In the genomic region with DNA sequence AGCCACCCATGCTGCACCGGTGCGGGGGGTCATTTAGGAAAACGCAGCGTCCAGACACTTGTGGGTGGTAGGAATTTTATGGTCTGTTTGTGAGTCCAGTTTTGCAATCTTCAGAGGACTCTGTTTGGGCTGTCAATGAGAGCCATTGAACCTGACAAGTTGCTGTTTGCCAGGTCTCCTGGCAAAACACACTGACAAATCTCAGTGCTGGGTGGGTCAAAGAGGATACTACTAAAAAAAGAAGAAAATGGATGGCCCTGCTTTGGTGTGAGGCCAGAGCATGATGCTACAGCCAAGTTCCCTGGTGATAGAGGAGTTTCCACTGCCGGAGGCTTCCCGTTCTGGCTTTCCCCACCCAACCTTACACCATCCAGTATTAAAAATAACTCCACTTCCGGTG, we compare ENCODE assay signal across 22 mouse cellular contexts. TPM values are rescaled to one million over a fixed set of nuclear protein-coding genes. Genes with fewer than 3 reads are reported as not detected.
DNase-seq lines count a peak whose midpoint lies in the region; ATAC-seq lines count a peak whose summit lies in the region.
"Had no signal": no experiment of that assay in that cellular context is flagged by ENCODE, and none has a peak within 500 bp of the region (broad histone marks: within the 10 kb centered on the region; RNA-seq: fewer than 3 reads in every experiment).

No protein-coding gene starts in this region.

- H3K9ac ChIP-seq in lung, embryonic 15.5 days = no peak overlapping the region
- no peak overlapping the region for H3K9ac ChIP-seq in midbrain, embryonic 15.5 days
- H3K9ac ChIP-seq: embryonic facial prominence, embryonic 15.5 days; forebrain, embryonic 12.5 days had no signal

- peak; percentile 32 to 58 for DNase-seq in heart, adult 18-20 months
- no peak for DNase-seq in heart, embryonic 10.5 days (ENCODE audit: low spot score)
- peak; percentile 3 for DNase-seq in urinary bladder, postnatal 14 days (ENCODE audit: low spot score)
- no peak for DNase-seq in urinary bladder, postnatal 4 days (ENCODE audit: low spot score in 2 of 2)
- peak; percentile 30 for DNase-seq in skeletal muscle tissue, adult 2 months (ENCODE audit: low read depth, low spot score)
- no peak for DNase-seq in forebrain, embryonic 10.5 days (ENCODE audit: extremely low spot score, low spot score)
- DNase-seq: embryo, embryonic 11 days; kidney, adult 2 months; kidney, postnatal 36 days; liver; right cerebral cortex, postnatal 25 days; thymus, postnatal 14 days had no signal

- no peak overlapping the region for H3K4me2 ChIP-seq in lung, embryonic 15.5 days
- H3K4me2 ChIP-seq in midbrain, embryonic 15.5 days = no peak overlapping the region
- H3K4me2 ChIP-seq: embryonic facial prominence, embryonic 15.5 days; forebrain, embryonic 12.5 days had no signal

- 64% methylated on average over 7 of the region's 7 CpGs for WGBS in heart, embryonic 10.5 days
- WGBS in lung, embryonic 15.5 days = 63% methylated on average over 7 of the region's 7 CpGs
- WGBS in midbrain, embryonic 15.5 days = 88% methylated on average over 7 of the region's 7 CpGs
- whole genome bisulfite sequencing in forebrain, embryonic 10.5 days = 87% methylated on average over 7 of the region's 7 CpGs

- H3K36me3 ChIP-seq in heart, embryonic 10.5 days = no peaks in the 10 kb centered on the region
- H3K36me3 ChIP-seq in lung, embryonic 15.5 days = no peaks in the 10 kb centered on the region
- H3K36me3 ChIP-seq in midbrain, embryonic 15.5 days (replicated peaks) = no peaks in the 10 kb centered on the region
- H3K36me3 ChIP-seq in forebrain, embryonic 10.5 days (replicated peaks) = no peaks in the 10 kb centered on the region
- H3K36me3 ChIP-seq: embryonic facial prominence, embryonic 15.5 days; forebrain, embryonic 12.5 days had no signal

- H3K27me3 ChIP-seq in heart, embryonic 10.5 days (ENCODE audit: insufficient read depth, poor library complexity, severe bottlenecking) = no peaks in the 10 kb centered on the region
- no peaks in the 10 kb centered on the region; the same call in 1 of the 2 replicates for H3K27me3 ChIP-seq in lung, embryonic 15.5 days
- H3K27me3 ChIP-seq in midbrain, embryonic 15.5 days (replicated peaks) = no peaks in the 10 kb centered on the region
- peaks cover 95% of the 10 kb centered on the region for H3K27me3 ChIP-seq in forebrain, embryonic 10.5 days (ENCODE audit: poor library complexity, severe bottlenecking)
- H3K27me3 ChIP-seq: embryonic facial prominence, embryonic 15.5 days had no signal

- H3K4me1 ChIP-seq in heart, embryonic 10.5 days = no peaks in the 10 kb centered on the region
- no peaks in the 10 kb centered on the region for H3K4me1 ChIP-seq in lung, embryonic 15.5 days
- H3K4me1 ChIP-seq in midbrain, embryonic 15.5 days = no peaks in the 10 kb centered on the region
- H3K4me1 ChIP-seq in forebrain, embryonic 10.5 days = no peaks in the 10 kb centered on the region
- H3K4me1 ChIP-seq: embryonic facial prominence, embryonic 15.5 days; forebrain, embryonic 12.5 days; megakaryocyte, embryonic 14.5 days had no signal

- ATAC-seq in lung, embryonic 15.5 days (ENCODE audit: borderline replicate concordance, extremely low read depth, low FRiP score, low TSS enrichment) = peak; percentile 84
- no peak for ATAC-seq in midbrain, embryonic 15.5 days (replicated peaks)
- ATAC-seq: activated CD4-positive, CD25-positive, alpha-beta regulatory T cell, adult 4 months; hindbrain, postnatal 0 days; midbrain, embryonic 16.5 days; Patski had no signal

- H3K27ac ChIP-seq in heart, embryonic 10.5 days = no peak overlapping the region
- H3K27ac ChIP-seq in lung, embryonic 15.5 days = peak overlapping the region; percentile 41; the same call in 1 of the 2 replicates
- no peak overlapping the region for H3K27ac ChIP-seq in midbrain, embryonic 15.5 days
- no peak overlapping the region for H3K27ac ChIP-seq in forebrain, embryonic 10.5 days
- H3K27ac ChIP-seq: embryonic facial prominence, embryonic 15.5 days; forebrain, embryonic 12.5 days; hindbrain, postnatal 0 days had no signal

- H3K9me3 ChIP-seq in heart, embryonic 10.5 days = no peaks in the 10 kb centered on the region
- H3K9me3 ChIP-seq in lung, embryonic 15.5 days = no peaks in the 10 kb centered on the region
- no peaks in the 10 kb centered on the region for H3K9me3 ChIP-seq in midbrain, embryonic 15.5 days
- H3K9me3 ChIP-seq in forebrain, embryonic 10.5 days = no peaks in the 10 kb centered on the region
- H3K9me3 ChIP-seq: embryonic facial prominence, embryonic 15.5 days; forebrain, embryonic 12.5 days; megakaryocyte, embryonic 14.5 days had no signal

- H3K4me3 ChIP-seq in heart, embryonic 10.5 days = no peak overlapping the region
- no peak overlapping the region for H3K4me3 ChIP-seq in lung, embryonic 15.5 days
- H3K4me3 ChIP-seq in midbrain, embryonic 15.5 days = no peak overlapping the region
- no peak overlapping the region for H3K4me3 ChIP-seq in forebrain, embryonic 10.5 days
- H3K4me3 ChIP-seq: embryonic facial prominence, embryonic 15.5 days; forebrain, embryonic 12.5 days; megakaryocyte, embryonic 14.5 days had no signal

RNA-seq across cellular contexts. Expression of gene Adgrg2, which starts 27.9 kb away (rescaled TPM):
- total RNA-seq in heart, adult 18-20 months (2021) = 1 to 10 TPM in 1 of 2 experiments, under 1 TPM in 1; 0.87 to 1.3 TPM
- 0.25 and 0.34 TPM in 2 replicates for polyA plus RNA-seq in heart, embryonic 10.5 days (2016; fragmentation: Nextera tagmentation; extraction: Ambion mirVana)
- polyA plus RNA-seq in lung, embryonic 15.5 days (2015; fragmentation: Nextera tagmentation; extraction: Ambion mirVana) = 3.0 and 3.2 TPM in 2 replicates
- 3.0 and 3.4 TPM in 2 replicates for polyA plus RNA-seq in midbrain, embryonic 15.5 days (2015; fragmentation: Nextera tagmentation; extraction: Ambion mirVana)
- polyA plus RNA-seq in forebrain, embryonic 10.5 days (2016; fragmentation: Nextera tagmentation; extraction: Ambion mirVana) = 0.66 and 0.69 TPM in 2 replicates
- total RNA-seq: hematopoietic stem cell, adult 5-6 weeks had no signal
- polyA plus RNA-seq: activated CD4-positive, CD25-positive, alpha-beta regulatory T cell, adult 4 months had no signal

Comparison
In these comparisons a context has a peak if more than half of its experiments do, and no peak if none do; other contexts are left out.
1. DNase-seq: peak in heart, adult 18-20 months (2 of 2), urinary bladder, postnatal 14 days (single experiment) and skeletal muscle tissue, adult 2 months (single experiment); none in heart, embryonic 10.5 days (single experiment), urinary bladder, postnatal 4 days (0 of 2) and forebrain, embryonic 10.5 days (single experiment).